Mouse (Mus musculus) kidney, embryonic 15.5 days (tissue): ENCODE measurements around the gene Trmt11. TPM values are rescaled to one million over a fixed set of nuclear protein-coding genes. Genes with fewer than 3 reads are reported as not detected.
A peak's percentile ranks its signal among the peaks of the same experiment; 100 is the strongest.
"Not testable (repeated sequence)": the region's sequence is repeated elsewhere in the genome, so short reads cannot be mapped to it uniquely, and the experiment has no call there.

Experiments
- ATAC-seq: fragments of 200-750 bp; cut with Nextera tagmentation; replicated peaks from 2 replicates; pipeline ENCODE4 v1.8.0; 2017; ENCODE audit warnings: moderate TSS enrichment; ENCODE audit not compliant: low FRiP score
- H3K27ac ChIP-seq: fragments of 300-500 bp; sonication (generic); 2 replicates; pipeline ENCODE4 v1.5.1; 2015; ENCODE audit warnings: mild to moderate bottlenecking, inconsistent platforms
- H3K27me3 ChIP-seq: fragments of 300-500 bp; sonication (generic); 2 replicates; pipeline ENCODE4 v1.6.1; 2015; ENCODE audit warnings: inconsistent platforms
- H3K36me3 ChIP-seq: fragments of 300-500 bp; sonication (generic); 2 replicates; pipeline ENCODE4 v1.6.1; 2015; ENCODE audit warnings: inconsistent platforms
- H3K4me1 ChIP-seq: fragments of 300-500 bp; sonication (generic); 2 replicates; pipeline ENCODE4 v1.6.1; 2015; ENCODE audit warnings: inconsistent platforms
- H3K4me2 ChIP-seq: fragments of 300-500 bp; sonication (generic); 2 replicates; pipeline ENCODE4 v1.6.1; 2015; ENCODE audit warnings: moderate library complexity, mild to moderate bottlenecking, inconsistent platforms
- H3K4me3 ChIP-seq: fragments of 300-500 bp; sonication (generic); replicated peaks from 2 replicates; pipeline ENCODE4 v1.5.1; 2015; ENCODE audit warnings: mild to moderate bottlenecking, inconsistent platforms
- H3K9ac ChIP-seq: fragments of 300-500 bp; sonication (generic); 2 replicates; pipeline ENCODE4 v1.6.1; 2015; ENCODE audit warnings: mild to moderate bottlenecking, inconsistent platforms
- H3K9me3 ChIP-seq: fragments of 300-500 bp; sonication (generic); replicated peaks from 2 replicates; pipeline ENCODE4 v1.6.1; 2016; ENCODE audit warnings: inconsistent platforms
- WGBS: fragments of 180-500 bp; shearing (Covaris S2); methylation state at CpG from one replicate; pipeline ENCODE4 v1.1.7; 2015; ENCODE audit warnings: mixed read lengths; 5-methylcytosine and 5-hydroxymethylcytosine counted together
- polyA plus RNA-seq: library from polyadenylated mRNA; unstranded; fragments of >200 nt; fragmentation: Nextera tagmentation; extraction: Ambion mirVana; gene quantifications from 2 replicates; pipeline ENCODE4 v1.2.1, GENCODE M21; 2015

Gene Trmt11
- polyA plus RNA-seq, 1 experiment from 2014 or later = 30.8 TPM

DNA sequence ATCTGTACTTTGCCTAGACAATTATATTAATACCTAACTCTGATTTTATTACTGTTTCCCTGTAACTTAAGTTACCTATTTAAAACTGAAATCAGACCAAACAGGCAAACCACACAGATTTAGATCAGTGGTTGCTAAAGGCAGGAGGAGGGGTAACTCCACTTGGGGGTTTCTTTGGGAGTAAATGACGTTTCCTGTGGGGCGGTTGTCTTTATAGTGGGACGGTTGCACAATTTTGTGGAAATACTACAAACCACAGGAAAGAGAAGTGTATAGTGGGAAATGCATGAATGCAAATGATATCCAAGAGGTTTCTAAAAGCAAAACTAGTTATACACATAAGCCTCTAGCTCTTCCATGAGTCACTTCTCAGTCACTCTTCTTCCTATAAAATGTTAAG, 50.6 kb downstream of the Trmt11 start:
- no peaks in the 10 kb centered on the region for H3K4me1 ChIP-seq
- no peak overlapping the region for H3K27ac ChIP-seq
- no peak overlapping the region for H3K9ac ChIP-seq
- H3K4me3 ChIP-seq = no peak overlapping the region
- no peak overlapping the region for H3K4me2 ChIP-seq
- no peaks in the 10 kb centered on the region for H3K27me3 ChIP-seq
- no peak for ATAC-seq
- H3K9me3 ChIP-seq = no peaks in the 10 kb centered on the region
- 85% methylated on average over 3 of the region's 3 CpGs for WGBS
- peaks cover 51% of the 10 kb centered on the region for H3K36me3 ChIP-seq

DNA sequence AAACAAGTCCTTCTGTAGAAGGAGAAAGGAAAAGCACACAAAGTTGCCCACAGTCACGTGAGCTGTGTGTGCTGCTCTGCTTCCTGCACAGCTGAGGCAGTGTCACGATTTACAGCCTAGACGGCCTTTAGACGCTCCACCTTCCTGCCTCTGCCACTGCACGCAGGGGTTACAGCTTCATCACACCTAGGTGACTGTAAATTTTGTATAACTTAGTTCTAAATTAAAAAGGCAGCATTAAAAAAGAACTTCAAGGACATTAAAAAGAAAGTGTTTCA, 62.1 kb downstream of the Trmt11 start:
- 0 out of 2 replicates have a peak, but pooled peaks have one; percentile 49 for ATAC-seq
- H3K4me2 ChIP-seq = no peak overlapping the region
- 30% methylated on average over 5 of the region's 5 CpGs for WGBS
- no peak overlapping the region for H3K27ac ChIP-seq
- H3K4me1 ChIP-seq = no peaks in the 10 kb centered on the region
- H3K9ac ChIP-seq = no peak overlapping the region
- no peak overlapping the region for H3K4me3 ChIP-seq
- no peaks in the 10 kb centered on the region for H3K9me3 ChIP-seq
- no peaks in the 10 kb centered on the region for H3K27me3 ChIP-seq
- H3K36me3 ChIP-seq = peaks cover 50% of the 10 kb centered on the region

DNA sequence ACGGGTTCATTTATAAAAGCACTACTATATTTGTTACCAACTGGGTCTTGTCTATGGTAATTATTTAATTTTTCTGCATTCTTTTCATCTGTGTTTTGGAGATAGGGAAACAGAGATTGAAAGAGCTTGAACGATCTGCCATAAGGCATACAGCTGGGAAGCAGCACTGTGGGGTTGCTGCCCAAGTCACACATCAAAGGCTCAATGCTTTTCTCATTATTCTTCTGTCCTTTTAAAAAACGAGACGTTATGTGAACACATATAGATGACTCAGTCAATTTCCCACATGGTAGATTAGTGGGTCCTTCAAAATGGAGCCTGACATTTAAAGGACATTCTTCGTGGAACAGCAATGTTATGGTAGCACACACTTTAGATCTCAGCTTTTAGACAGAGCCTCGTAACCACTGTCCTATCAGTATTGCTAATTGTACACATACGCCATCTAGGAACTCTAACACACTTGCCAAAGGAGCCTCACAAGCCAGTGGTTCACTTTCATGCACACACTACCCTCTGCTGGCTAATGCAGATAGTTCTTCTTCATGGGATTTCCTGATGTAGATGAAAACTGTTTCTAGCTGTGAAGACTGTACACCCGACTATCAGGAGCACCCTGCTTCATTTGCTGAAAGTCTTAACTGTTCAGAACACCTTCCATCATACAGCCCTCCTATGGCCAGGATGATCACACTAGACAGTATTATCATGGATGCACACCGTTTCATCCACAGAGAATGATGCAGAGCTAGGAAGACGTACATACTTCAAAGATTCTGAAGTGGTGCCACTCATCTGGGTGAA, 62.6 kb downstream of the Trmt11 start:
- Histone ChIP-seq H3K4me2 (no peak overlapping the region), H3K36me3 (peaks cover 53% of the 10 kb centered on the region), H3K4me3 (no peak overlapping the region), H3K27ac (no peak overlapping the region), H3K9ac (no peak overlapping the region), H3K27me3 (no peaks in the 10 kb centered on the region), H3K9me3 (no peaks in the 10 kb centered on the region), H3K4me1 (no peaks in the 10 kb centered on the region)
- peak; percentile 67; the same call in 1 of the 2 replicates for ATAC-seq
- 73% methylated on average over 10 of the region's 10 CpGs for WGBS

DNA sequence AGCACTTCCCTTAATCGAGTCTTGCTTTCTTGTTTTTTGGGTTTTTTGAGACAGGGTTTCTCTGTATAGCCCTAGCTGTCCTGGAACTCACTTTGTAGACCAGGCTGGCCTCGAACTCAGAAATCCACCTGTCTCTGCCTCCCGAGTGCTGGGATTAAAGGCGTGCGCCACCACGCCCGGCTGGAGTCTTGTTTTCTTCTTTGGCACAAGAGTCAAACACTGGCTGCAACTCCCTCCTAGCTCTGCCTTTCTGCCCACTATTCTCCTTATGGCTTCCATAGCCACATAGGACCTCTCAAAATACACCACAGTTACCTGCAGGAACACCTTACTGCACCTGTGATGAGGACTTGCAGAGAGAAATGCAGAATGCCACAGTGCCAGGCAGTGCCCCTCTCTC, 64.6 kb downstream of the Trmt11 start:
- not testable (repeated sequence) for H3K27me3 ChIP-seq, H3K4me1 ChIP-seq, ATAC-seq, H3K9ac ChIP-seq, H3K9me3 ChIP-seq, H3K4me2 ChIP-seq, H3K4me3 ChIP-seq, H3K27ac ChIP-seq
- 94% methylated on average over 7 of the region's 7 CpGs for WGBS
- peaks cover 53% of the 10 kb centered on the region for H3K36me3 ChIP-seq

DNA sequence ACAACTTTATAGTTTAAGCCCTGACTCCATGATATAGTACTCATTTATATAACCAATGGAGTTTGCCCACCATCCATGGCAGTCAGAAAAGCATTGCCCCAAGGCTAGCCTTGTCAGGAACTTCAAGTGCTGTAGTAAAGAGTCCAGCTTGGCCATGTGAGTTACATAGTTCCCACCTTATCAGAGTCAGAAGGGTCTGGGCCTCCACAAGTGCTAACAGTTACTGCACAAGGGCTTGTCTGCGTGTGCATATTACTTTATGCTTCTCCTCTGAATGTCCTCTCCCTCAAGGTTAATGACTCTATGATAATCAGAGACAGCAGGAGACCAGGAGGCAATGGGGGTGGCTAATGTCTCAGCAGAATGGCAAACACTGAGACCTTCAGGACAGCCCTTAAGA, 73.4 kb downstream of the Trmt11 start:
- H3K4me2 ChIP-seq = no peak overlapping the region
- 95% methylated on average over 1 of the region's 1 CpGs for WGBS
- H3K36me3 ChIP-seq = peaks cover 5% of the 10 kb centered on the region; the same call in 1 of the 2 replicates
- H3K27ac ChIP-seq = no peak overlapping the region
- H3K9ac ChIP-seq = no peak overlapping the region
- ATAC-seq = no peak
- H3K27me3 ChIP-seq = no peaks in the 10 kb centered on the region
- no peaks in the 10 kb centered on the region for H3K4me1 ChIP-seq
- no peaks in the 10 kb centered on the region for H3K9me3 ChIP-seq
- no peak overlapping the region for H3K4me3 ChIP-seq

DNA sequence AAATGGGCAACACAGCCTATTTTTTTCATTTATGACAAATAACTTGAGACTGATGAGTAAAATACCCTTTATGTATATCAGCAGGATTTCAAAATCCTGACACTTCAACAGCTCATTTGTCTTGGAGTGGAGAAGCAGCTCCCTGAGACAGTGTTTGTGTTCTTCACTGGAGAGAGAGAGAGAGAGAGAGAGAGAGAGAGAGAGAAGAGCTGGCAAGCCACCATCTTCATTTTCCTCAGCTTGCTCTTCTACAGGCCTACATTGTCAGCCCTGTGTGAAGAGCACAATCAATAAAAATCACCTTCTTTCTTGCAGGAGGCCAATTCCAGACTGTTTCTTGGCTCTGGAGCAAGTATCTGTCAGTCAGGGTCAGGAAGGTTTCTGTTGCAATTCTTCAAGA, 78.8 kb downstream of the Trmt11 start:
- Histone ChIP-seq H3K36me3 (no peaks in the 10 kb centered on the region), H3K27ac (no peak overlapping the region), H3K4me2 (no peak overlapping the region), H3K4me3 (no peak overlapping the region), H3K9ac (no peak overlapping the region), H3K4me1 (no peaks in the 10 kb centered on the region), H3K27me3 (no peaks in the 10 kb centered on the region), H3K9me3 (no peaks in the 10 kb centered on the region)
- no peak for ATAC-seq

DNA sequence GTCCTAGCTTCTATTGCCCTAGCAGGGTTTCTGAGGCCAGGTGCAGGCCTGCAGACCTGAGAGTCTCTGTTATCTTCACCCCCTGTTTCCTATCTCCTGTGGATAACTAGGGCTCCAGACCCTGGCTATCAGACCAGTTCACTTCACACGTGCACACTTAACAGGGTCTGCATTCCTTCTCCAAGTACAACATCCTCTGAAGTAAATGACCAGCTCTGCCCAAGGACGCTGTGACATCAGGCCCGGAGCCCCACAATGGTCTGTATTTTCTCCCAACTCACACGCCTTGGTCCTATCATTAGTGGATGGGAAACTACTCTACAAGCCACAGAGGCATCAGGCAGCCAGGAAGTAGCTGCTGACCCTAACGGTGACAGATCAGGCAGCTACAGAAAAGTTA, 81.4 kb downstream of the Trmt11 start:
- Histone ChIP-seq H3K36me3 (no peaks in the 10 kb centered on the region), H3K4me3 (no peak overlapping the region), H3K27ac (no peak overlapping the region), H3K4me1 (peaks cover 2% of the 10 kb centered on the region; the same call in 1 of the 2 replicates), H3K4me2 (no peak overlapping the region), H3K27me3 (0 out of 2 replicates have a peak, but pooled peaks cover under 1% of the 10 kb centered on the region), H3K9me3 (no peaks in the 10 kb centered on the region), H3K9ac (no peak overlapping the region)
- WGBS = 81% methylated on average over 5 of the region's 5 CpGs
- no peak for ATAC-seq

DNA sequence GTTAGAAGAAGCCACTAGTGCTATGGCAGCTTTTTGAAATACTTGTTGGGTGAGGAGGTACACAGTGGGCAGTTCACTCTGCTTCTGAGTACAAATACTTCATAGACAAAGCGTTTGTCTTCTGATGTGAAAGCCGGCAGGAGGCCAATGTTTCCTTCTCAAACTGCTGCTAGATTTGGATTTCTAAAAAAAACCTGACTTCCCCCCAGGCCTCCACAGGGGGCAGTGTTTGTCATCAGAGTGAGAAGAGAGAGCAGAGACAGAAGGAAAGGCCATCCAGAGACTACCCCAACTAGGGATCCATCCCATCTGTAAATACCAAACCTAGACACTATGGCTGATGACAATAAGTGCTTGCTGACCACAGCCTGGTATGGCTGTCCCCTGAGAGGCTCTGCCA, 83.3 kb downstream of the Trmt11 start:
- H3K9ac ChIP-seq = no peak overlapping the region
- 55% methylated on average over 2 of the region's 2 CpGs for WGBS
- H3K9me3 ChIP-seq = no peaks in the 10 kb centered on the region
- no peaks in the 10 kb centered on the region for H3K36me3 ChIP-seq
- no peak overlapping the region for H3K4me3 ChIP-seq
- H3K4me2 ChIP-seq = no peak overlapping the region
- H3K4me1 ChIP-seq = peaks cover 2% of the 10 kb centered on the region; the same call in 1 of the 2 replicates
- no peak overlapping the region for H3K27ac ChIP-seq
- ATAC-seq = no peak
- H3K27me3 ChIP-seq = 0 out of 2 replicates have a peak, but pooled peaks cover 3% of the 10 kb centered on the region

DNA sequence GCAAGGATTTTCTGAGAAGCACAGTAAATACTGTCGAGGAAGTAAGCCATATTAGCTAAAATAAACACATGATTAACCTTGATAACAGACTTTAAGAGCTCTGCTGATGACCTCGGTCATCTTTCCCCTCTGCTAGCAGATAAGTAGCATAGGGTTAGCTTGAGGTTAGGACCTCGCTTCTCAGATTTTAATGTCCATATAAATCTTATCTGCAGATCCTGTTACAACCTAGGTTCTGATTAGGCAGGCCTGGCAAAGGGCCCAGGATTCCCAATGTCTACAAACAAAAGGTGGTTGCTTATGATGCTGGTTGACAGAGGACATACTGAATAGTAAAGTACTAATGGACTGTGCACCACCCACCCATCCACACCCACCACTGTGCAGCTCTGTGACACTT, 83.8 kb downstream of the Trmt11 start:
- Histone ChIP-seq H3K9ac (no peak overlapping the region), H3K4me3 (no peak overlapping the region), H3K36me3 (no peaks in the 10 kb centered on the region), H3K27ac (no peak overlapping the region), H3K4me1 (peaks cover 2% of the 10 kb centered on the region; the same call in 1 of the 2 replicates), H3K27me3 (0 out of 2 replicates have a peak, but pooled peaks cover 5% of the 10 kb centered on the region), H3K9me3 (no peaks in the 10 kb centered on the region), H3K4me2 (no peak overlapping the region)
- peak; percentile 29; the same call in 1 of the 2 replicates for ATAC-seq
- WGBS = 31% methylated on average over 3 of the region's 3 CpGs

DNA sequence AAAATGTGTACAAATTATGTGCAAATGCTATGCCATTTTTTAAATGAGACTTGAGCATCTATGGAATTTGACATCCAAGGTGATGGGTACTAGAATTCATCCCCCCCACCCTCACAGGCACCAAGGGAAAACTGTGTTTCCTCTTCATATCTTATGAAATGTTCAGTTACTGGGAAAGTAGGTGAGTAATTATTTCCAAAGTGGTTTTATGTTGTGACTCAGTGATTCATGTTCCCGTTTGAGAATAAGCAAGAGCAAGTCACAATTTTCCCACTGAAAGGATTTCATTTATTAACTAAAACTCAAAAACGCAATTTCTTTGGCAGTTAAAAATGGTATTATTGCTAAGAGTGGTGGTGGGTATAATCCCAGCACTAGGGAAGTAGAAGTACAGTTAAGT, 95.8 kb downstream of the Trmt11 start:
- ATAC-seq = no peak
- no peaks in the 10 kb centered on the region for H3K9me3 ChIP-seq
- no peaks in the 10 kb centered on the region for H3K4me1 ChIP-seq
- no peak overlapping the region for H3K4me2 ChIP-seq
- H3K4me3 ChIP-seq = no peak overlapping the region
- H3K27me3 ChIP-seq = no peaks in the 10 kb centered on the region
- H3K9ac ChIP-seq = no peak overlapping the region
- no peaks in the 10 kb centered on the region for H3K36me3 ChIP-seq
- no peak overlapping the region for H3K27ac ChIP-seq
- WGBS = 83% methylated on average over 2 of the region's 2 CpGs

DNA sequence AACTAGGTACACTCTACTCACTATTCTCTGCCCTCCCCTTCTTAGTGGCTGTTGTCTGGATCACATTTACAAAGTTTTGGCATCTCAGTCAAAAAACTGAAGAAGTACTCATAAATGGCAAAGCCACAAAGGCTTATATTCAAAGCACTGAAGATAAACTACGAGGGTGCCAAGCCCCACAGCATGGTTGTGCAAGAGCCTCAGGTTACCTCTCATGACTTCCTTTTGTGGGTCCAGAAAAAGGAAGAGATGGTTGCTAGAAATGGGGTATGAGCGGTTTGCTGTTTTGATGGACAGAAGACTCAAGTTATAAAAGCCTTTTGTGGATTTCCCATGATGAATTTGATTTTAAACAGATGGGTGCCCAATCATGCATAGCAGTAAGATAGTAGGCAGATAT, 97.4 kb downstream of the Trmt11 start:
- Histone ChIP-seq H3K36me3 (no peaks in the 10 kb centered on the region), H3K4me3 (no peak overlapping the region), H3K4me1 (no peaks in the 10 kb centered on the region), H3K27me3 (no peaks in the 10 kb centered on the region), H3K27ac (no peak overlapping the region), H3K4me2 (no peak overlapping the region), H3K9ac (no peak overlapping the region), H3K9me3 (no peaks in the 10 kb centered on the region)
- 88% methylated on average over 2 of the region's 2 CpGs for WGBS
- ATAC-seq = no peak

DNA sequence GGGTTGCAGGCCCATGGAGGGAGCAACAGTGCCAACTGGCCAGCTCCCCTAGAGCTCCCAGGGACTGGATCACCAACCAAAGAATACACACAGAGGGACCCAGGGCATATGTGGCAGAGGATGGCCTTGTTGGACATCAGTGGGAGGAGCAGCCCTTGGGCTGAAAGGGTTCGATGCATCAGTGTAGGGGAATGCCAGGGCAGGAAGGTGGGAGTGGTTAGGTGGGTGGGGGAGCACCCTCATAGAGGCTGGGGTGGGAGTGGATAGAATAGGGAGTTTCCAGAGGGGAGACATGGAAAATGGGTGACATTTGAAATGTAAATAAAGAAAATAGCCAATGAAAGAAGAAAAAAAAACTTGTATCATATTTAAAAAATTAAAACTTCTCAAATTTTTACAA, 97.8 kb downstream of the Trmt11 start:
- Histone ChIP-seq H3K27me3 (no peaks in the 10 kb centered on the region), H3K4me3 (no peak overlapping the region), H3K9me3 (no peaks in the 10 kb centered on the region), H3K27ac (no peak overlapping the region), H3K4me1 (no peaks in the 10 kb centered on the region), H3K4me2 (no peak overlapping the region), H3K36me3 (no peaks in the 10 kb centered on the region), H3K9ac (no peak overlapping the region)
- no peak for ATAC-seq
- WGBS = 61% methylated on average over 1 of the region's 1 CpGs

DNA sequence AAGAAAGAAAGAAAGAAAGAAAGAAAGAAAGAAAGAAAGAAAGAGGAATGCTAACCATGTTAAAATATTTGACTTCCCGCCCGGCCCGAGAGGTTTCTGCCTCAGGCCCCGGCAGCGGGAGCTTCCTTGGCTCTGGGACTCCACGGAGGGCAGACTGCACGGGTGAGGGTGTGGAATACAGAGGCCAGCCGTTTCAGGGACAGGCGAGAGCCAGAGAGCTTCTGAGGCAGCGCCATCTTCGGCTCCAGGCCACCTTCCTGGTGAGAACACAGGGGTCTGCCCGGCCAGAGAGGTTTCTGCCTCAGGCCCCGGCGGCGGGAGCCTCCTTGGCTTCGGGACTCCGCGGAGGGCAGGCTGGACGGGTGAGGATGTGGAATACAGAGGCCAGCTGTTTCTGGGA, 102.3 kb downstream of the Trmt11 start:
- not testable (repeated sequence) for H3K4me2 ChIP-seq, H3K4me1 ChIP-seq, H3K27me3 ChIP-seq, H3K4me3 ChIP-seq, H3K27ac ChIP-seq, H3K9me3 ChIP-seq, ATAC-seq, H3K36me3 ChIP-seq, H3K9ac ChIP-seq
- WGBS = 75% methylated on average over 19 of the region's 19 CpGs
